Mouse (Mus musculus) myocyte (in vitro differentiated cells): ENCODE data around the gene Tdrd9. TPM values are rescaled to one million over a fixed set of nuclear protein-coding genes. Genes with fewer than 3 reads are reported as not detected.

Source experiments
- H3K27me3 ChIP-seq: one replicate; pipeline ENCODE4 v1.6.1; 2011; ENCODE audit not compliant: control insufficient read depth, insufficient read depth, insufficient read length
- H3K36me3 ChIP-seq: one replicate; pipeline ENCODE4 v1.6.1; 2011; ENCODE audit not compliant: control insufficient read depth, insufficient read depth
- H3K4me2 ChIP-seq: one replicate; pipeline ENCODE4 v1.6.1; 2011; ENCODE audit warnings: low read depth, control low read depth
- H3K4me3 ChIP-seq: one replicate; pipeline ENCODE4 v1.5.1; 2011; ENCODE audit warnings: mild to moderate bottlenecking, control low read depth, moderate library complexity
- H3K79me2 ChIP-seq: one replicate; pipeline ENCODE4 v1.6.1; 2011; ENCODE audit not compliant: control insufficient read depth, insufficient read depth
- H3ac ChIP-seq: one replicate; pipeline ENCODE4 v1.6.1; 2011; ENCODE audit not compliant: control insufficient read depth, insufficient read length
- CEBPB ChIP-seq: IDR thresholded peaks from 2 replicates; pipeline ENCODE4 v1.6.1; 2011; ENCODE audit warnings: mild to moderate bottlenecking, moderate library complexity; ENCODE audit not compliant: poor library complexity, insufficient read depth, severe bottlenecking
- E2F4 ChIP-seq: IDR thresholded peaks from one replicate; pipeline ENCODE4 v1.6.1; 2011; ENCODE audit warnings: mild to moderate bottlenecking, control low read depth, moderate library complexity; ENCODE audit not compliant: insufficient read depth
- MAX ChIP-seq: IDR thresholded peaks from one replicate; pipeline ENCODE4 v1.6.1; 2011; ENCODE audit warnings: low read depth, mild to moderate bottlenecking, control low read depth
- MYOD1 ChIP-seq, 3 experiments: IDR thresholded peaks; one replicate each; pipeline ENCODE4 v1.6.1; 2011; ENCODE audit warnings: control low read depth in 2 of 3, low read depth in 2 of 3, mild to moderate bottlenecking in 2 of 3, moderate library complexity in 1 of 3; ENCODE audit not compliant: insufficient read length in 2 of 3, control insufficient read depth in 1 of 3
- MYOG ChIP-seq, 3 experiments: IDR thresholded peaks; one replicate each; pipeline ENCODE4 v1.6.1; 2011; ENCODE audit warnings: control low read depth in 2 of 3, low read depth in 2 of 3, mild to moderate bottlenecking in 2 of 3; ENCODE audit not compliant: insufficient read length in 2 of 3, control insufficient read depth in 1 of 3, insufficient read depth in 1 of 3
- POLR2A ChIP-seq: IDR thresholded peaks from one replicate; pipeline ENCODE4 v1.6.1; 2011; ENCODE audit warnings: low read depth, mild to moderate bottlenecking, control low read depth, moderate library complexity; ENCODE audit not compliant: insufficient read length
- POLR2AphosphoS2 ChIP-seq: IDR thresholded peaks from one replicate; pipeline ENCODE4 v1.6.1; 2011; ENCODE audit warnings: low read depth, control low read depth; ENCODE audit not compliant: insufficient read length
- REST ChIP-seq: IDR thresholded peaks from one replicate; pipeline ENCODE4 v1.6.1; 2011; ENCODE audit warnings: mild to moderate bottlenecking, control low read depth, moderate library complexity; ENCODE audit not compliant: insufficient read depth, insufficient read length
- SRF ChIP-seq: IDR thresholded peaks from one replicate; pipeline ENCODE4 v1.6.1; 2011; ENCODE audit warnings: low read depth; ENCODE audit not compliant: control insufficient read depth, insufficient read length
- TCF12 ChIP-seq: IDR thresholded peaks from one replicate; pipeline ENCODE4 v1.6.1; 2011; ENCODE audit warnings: mild to moderate bottlenecking, control low read depth; ENCODE audit not compliant: poor library complexity, insufficient read depth, severe bottlenecking
- TCF3 ChIP-seq: IDR thresholded peaks from one replicate; pipeline ENCODE4 v1.6.1; 2011; ENCODE audit warnings: low read depth, control low read depth; ENCODE audit not compliant: insufficient read length
- USF1 ChIP-seq: IDR thresholded peaks from one replicate; pipeline ENCODE4 v1.6.1; 2011; ENCODE audit warnings: low read depth, mild to moderate bottlenecking, control low read depth, moderate library complexity
- polyA plus RNA-seq: library from polyadenylated mRNA; unstranded; fragments of >200 nt; fragmentation: generic; extraction: Trizol; gene quantifications from one replicate; pipeline ENCODE4 v1.2.1, GENCODE M21; 2012; ENCODE audit warnings: missing spikeins

The Tdrd9 gene
- polyA plus RNA-seq, 1 experiment: 1.7 TPM

DNA sequence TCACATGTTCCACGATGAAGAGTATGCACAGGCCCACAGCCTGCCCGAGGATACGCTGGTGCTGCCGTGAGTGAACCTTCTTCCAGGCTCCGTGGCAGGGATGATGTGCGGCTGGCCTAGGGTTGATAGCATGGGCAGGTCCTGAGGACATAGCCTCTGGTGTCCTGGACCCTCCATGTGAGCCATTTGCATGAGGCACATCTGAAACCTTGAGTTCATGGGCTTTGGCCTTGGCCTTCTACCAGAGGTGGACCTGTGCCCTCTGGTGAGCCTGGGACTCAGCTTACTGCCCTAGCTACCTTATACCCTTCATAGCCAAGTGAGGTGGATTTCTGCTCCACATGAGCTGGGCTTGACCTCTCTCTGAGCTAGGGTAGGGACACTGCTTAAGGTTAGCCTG is 140.9 kb downstream of the Tdrd9 start:
- no peaks in the 10 kb centered on the region for H3K36me3 ChIP-seq
- TF ChIP-seq MYOG (IDR thresholded peaks at IDR 0.05; ENCODE audit: control insufficient read depth in 1 of 3, insufficient read depth in 1 of 3, insufficient read length in 2 of 3, low read depth in 2 of 3) (no peak), USF1 (no peak), MYOD1 (IDR thresholded peaks at IDR 0.05; ENCODE audit: control insufficient read depth in 1 of 3, insufficient read length in 2 of 3, low read depth in 2 of 3) (no peak), CEBPB (no peak), REST (no peak), E2F4 (no peak), POLR2A (no peak), TCF3 (no peak), TCF12 (no peak), POLR2AphosphoS2 (no peak), MAX (no peak), SRF (no peak)
- no peaks in the 10 kb centered on the region for H3K79me2 ChIP-seq
- no peak overlapping the region for H3K4me2 ChIP-seq
- H3ac ChIP-seq: no peak overlapping the region
- no peak overlapping the region for H3K4me3 ChIP-seq
- peaks cover 39% of the 10 kb centered on the region for H3K27me3 ChIP-seq

DNA sequence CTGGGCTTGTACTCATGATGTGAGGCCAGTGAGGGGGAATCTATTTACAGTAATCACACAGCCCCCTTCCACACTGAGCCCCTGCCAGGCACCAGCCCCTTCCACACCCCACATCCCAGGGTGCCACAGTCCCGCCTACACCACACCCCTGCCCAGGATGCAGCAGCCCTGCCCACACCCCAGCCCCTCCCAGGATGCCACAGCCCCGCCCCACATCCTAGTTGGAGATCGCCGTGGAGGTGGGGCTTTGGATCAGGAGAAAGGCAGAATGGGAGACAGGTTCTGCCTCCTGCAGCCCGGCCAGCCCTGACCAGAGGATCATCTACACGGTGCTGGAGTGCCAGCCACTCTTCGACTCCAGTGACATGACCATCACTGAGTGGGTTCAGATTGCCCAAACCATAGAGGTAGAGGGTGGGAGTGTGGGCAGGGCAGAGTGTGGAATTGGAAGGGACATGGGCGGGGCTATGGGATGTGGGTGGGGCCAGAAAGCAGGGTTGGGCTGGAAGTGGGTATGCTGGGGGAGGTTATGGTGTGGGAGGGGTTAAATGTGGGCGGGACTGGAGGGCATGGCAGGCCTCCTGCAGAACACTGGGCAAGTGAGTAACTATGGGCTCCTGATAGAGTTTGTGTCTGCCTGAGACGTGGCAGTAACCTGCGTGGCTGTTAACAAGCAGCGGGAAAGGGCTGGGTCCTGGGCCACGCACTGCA is 141.5 kb downstream of the Tdrd9 start:
- Histone ChIP-seq H3K4me3 (no peak overlapping the region), H3ac (no peak overlapping the region), H3K4me2 (no peak overlapping the region), H3K27me3 (peaks cover 36% of the 10 kb centered on the region), H3K79me2 (no peaks in the 10 kb centered on the region), H3K36me3 (no peaks in the 10 kb centered on the region)
- TF ChIP-seq USF1: no peak
- TF ChIP-seq CEBPB: no peak
- TF ChIP-seq REST: no peak

- TF ChIP-seq MAX (no peak), MYOD1 (IDR thresholded peaks at IDR 0.05; ENCODE audit: control insufficient read depth in 1 of 3, insufficient read length in 2 of 3, low read depth in 2 of 3) (no peak), TCF3 (no peak), CEBPB (no peak), USF1 (no peak)
- H3K4me3 ChIP-seq: no peak overlapping the region
- no peaks in the 10 kb centered on the region for H3K79me2 ChIP-seq
- no peak overlapping the region for H3ac ChIP-seq
- no peaks in the 10 kb centered on the region for H3K36me3 ChIP-seq
- H3K4me2 ChIP-seq: no peak overlapping the region
- peaks cover 39% of the 10 kb centered on the region for H3K27me3 ChIP-seq
Observed at GRCm38 (mm10) chr12:112113710-112114109, 142.4 kb downstream of the Tdrd9 start.

GRCm38 (mm10) chr12:112117006-112117405 is 145.6 kb downstream of the Tdrd9 start:
- peaks cover 41% of the 10 kb centered on the region for H3K27me3 ChIP-seq
- H3K4me3 ChIP-seq: no peak overlapping the region
- TF ChIP-seq TCF12: no peak
- no peak for TF ChIP-seq SRF
- TF ChIP-seq USF1: no peak
- no peak for TF ChIP-seq REST
- no peak for TF ChIP-seq CEBPB
- no peak for TF ChIP-seq TCF3
- TF ChIP-seq E2F4: no peak
- TF ChIP-seq MYOD1 (IDR thresholded peaks at IDR 0.05; ENCODE audit: control insufficient read depth in 1 of 3, insufficient read length in 2 of 3, low read depth in 2 of 3): no peak
- no peak for TF ChIP-seq MYOG (IDR thresholded peaks at IDR 0.05; ENCODE audit: control insufficient read depth in 1 of 3, insufficient read depth in 1 of 3, insufficient read length in 2 of 3, low read depth in 2 of 3)
- no peak for TF ChIP-seq POLR2AphosphoS2
- no peak for TF ChIP-seq POLR2A
- no peak for TF ChIP-seq MAX
- no peaks in the 10 kb centered on the region for H3K79me2 ChIP-seq
- no peak overlapping the region for H3K4me2 ChIP-seq
- H3K36me3 ChIP-seq: no peaks in the 10 kb centered on the region
- no peak overlapping the region for H3ac ChIP-seq

DNA sequence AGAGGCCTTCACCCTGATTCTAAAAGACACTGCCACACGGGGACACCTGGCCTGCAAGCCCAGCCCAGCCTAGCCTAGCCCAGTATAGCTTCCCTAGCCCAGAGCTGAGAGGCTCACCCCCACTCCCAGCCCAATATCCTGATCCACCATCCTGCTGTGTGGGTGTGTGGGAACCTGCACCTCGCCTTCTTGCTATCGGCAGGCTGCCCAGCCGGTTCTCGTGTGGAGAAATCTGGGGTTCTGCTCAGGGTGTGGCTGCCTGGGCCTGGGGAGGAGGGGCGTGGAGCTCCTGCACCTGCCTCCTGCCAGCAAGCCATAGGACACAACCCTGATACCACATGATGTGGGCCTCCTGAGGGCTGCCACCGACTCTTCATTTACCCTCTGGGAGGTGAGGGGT is 146.3 kb downstream of the Tdrd9 start:
- TF ChIP-seq MYOG (IDR thresholded peaks at IDR 0.05; ENCODE audit: control insufficient read depth in 1 of 3, insufficient read depth in 1 of 3, insufficient read length in 2 of 3, low read depth in 2 of 3): no peak
- no peak for TF ChIP-seq MYOD1 (IDR thresholded peaks at IDR 0.05; ENCODE audit: control insufficient read depth in 1 of 3, insufficient read length in 2 of 3, low read depth in 2 of 3)
- TF ChIP-seq SRF: no peak
- no peak for TF ChIP-seq TCF3
- no peaks in the 10 kb centered on the region for H3K79me2 ChIP-seq
- H3K4me2 ChIP-seq: no peak overlapping the region
- H3ac ChIP-seq: no peak overlapping the region
- H3K27me3 ChIP-seq: peaks cover 42% of the 10 kb centered on the region
- H3K36me3 ChIP-seq: no peaks in the 10 kb centered on the region
- no peak overlapping the region for H3K4me3 ChIP-seq

Other genes with a start within 250 kb of the Tdrd9 start
- 252 TPM for gene Klc1, start 212.7 kb upstream of the Tdrd9 start, polyA plus RNA-seq
- gene Xrcc3, start 157.7 kb upstream of the Tdrd9 start, polyA plus RNA-seq: 4.9 TPM
- gene Zfyve21, start 157.4 kb upstream of the Tdrd9 start, polyA plus RNA-seq: 77.7 TPM
- 7.4 TPM for gene Ppp1r13b, start 63.4 kb upstream of the Tdrd9 start, polyA plus RNA-seq
- gene Atp5mpl, start 4.6 kb upstream of the Tdrd9 start, polyA plus RNA-seq: 645 TPM
- not detected for gene Rd3l, start 9.8 kb downstream of the Tdrd9 start, polyA plus RNA-seq
- 0.04 TPM for gene Aspg, start 135.1 kb downstream of the Tdrd9 start, polyA plus RNA-seq
- gene Kif26a, start 174.6 kb downstream of the Tdrd9 start, polyA plus RNA-seq: 0.02 TPM